Mouse (Mus musculus) kidney, adult 2 months (tissue): Measurements from ENCODE around the gene Xrn2.

Experiments used
- CTCF ChIP-seq: fragments of 200-500 bp; conservative IDR thresholded peaks from 2 replicates; pipeline ENCODE4 v1.5.1; 2011; ENCODE audit warnings: low read depth, mild to moderate bottlenecking, control low read depth, low read length, moderate library complexity, mixed read lengths; ENCODE audit not compliant: insufficient read depth, insufficient read length
- POLR2A ChIP-seq: fragments of 200-500 bp; IDR thresholded peaks from one replicate; pipeline ENCODE4 v1.6.1; 2011; ENCODE audit warnings: low read depth, low read length, control low read depth

DNA sequence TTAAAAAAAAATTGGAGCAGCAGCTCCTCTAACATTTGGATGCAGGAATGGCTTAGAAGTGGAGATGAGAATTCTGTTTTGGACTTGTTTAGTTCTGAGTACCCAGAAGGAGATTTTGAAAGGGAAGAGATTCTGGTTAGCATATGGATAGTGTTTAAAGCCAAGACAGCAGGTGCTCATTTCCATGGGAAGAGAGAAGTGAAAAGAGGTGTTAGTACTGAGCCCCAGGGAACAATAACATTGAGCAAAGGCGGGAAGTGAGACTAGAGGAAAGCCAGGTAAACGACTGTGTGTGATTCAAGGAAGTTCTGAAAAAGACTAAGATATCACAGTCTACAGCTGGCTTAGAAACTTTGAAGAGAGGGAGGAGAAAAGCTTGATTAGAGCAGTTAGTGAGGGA is 20.3 kb downstream of the Xrn2 start:
- no peak for TF ChIP-seq CTCF
- no peak for TF ChIP-seq POLR2A
